Mouse (Mus musculus): ENCODE data around the gene Gm14851. TPM values are rescaled to one million over a fixed set of nuclear protein-coding genes. Genes with fewer than 3 reads are reported as not detected.
"Not testable (repeated sequence)": the region's sequence is repeated elsewhere in the genome, so short reads cannot be mapped to it uniquely, and the experiment has no call there.

The Gm14851 gene
- total RNA-seq (2021) = not detected

DNA sequence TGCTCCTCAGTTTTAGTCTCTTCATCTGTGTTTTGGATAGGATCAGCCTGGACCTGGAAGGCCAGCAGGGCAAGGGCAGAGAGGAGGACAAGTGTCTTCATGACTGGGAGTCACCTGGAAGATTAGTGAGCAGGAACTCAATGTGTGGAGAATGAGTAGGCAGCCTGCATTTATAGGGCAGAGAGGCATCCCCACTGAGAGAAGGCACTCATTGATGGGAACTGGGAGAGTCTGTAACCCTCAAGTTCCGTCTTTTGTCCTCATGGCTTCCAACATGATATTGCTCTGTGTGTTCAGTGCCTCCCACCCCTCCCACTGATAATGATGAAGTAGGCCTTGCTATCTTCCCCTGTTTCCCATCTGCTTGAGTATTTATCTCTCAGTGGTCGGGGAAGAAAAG lies at the start of gene Gm14851:
Gene Gm14851 (minus strand): TSS at position 101 of the 400 bp plus-strand sequence.
- DNase-seq (ENCODE audit: extremely low spot score in 1 of 2, low spot score in 1 of 2) = not testable (repeated sequence)

DNA sequence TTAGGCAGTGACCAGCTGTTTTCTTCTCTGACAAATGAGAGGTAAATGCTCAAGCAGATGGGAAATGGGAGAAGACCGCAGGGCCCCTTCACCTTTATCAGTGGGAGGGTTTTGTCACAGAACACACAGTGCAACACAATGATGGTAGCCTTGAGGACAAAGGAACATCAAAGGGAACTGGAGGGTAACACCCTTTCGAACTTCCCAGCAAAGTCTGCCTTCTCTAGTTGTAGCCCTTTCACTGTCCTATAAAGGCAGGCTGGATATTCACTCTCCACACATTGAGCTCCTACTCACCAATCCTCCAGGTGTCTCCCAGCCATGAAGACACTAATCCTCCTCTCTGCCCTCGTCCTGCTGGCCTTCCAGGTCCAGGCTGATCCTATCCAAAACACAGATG lies 38.5 kb upstream of the Gm14851 start, which contains the start of gene Defa30:
Gene Defa30 (plus strand): TSS at position 301 of the 400 bp plus-strand sequence.
- DNase-seq (ENCODE audit: extremely low spot score in 1 of 2, low spot score in 1 of 2) = not testable (repeated sequence)

DNA sequence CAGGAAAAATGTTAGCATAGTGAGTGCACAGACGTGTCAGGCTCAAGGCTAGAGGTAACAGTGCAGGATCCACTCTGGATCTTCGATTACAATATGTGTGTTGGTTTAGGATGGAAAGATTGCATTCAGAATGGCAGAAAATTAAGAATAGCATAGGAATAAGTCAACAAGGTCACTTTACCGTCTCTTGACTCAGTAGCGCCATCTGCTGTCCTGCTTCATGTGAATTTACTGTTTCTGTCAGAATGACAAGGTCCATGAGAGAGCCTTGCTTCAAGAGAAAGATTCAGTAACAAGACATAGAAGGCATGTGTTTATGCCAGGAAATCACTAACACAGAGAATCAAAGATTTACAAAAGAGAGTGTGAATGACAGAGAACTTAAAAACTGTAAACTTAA lies 2.7 kb downstream of the Gm14851 start:
- DNase-seq (ENCODE audit: extremely low spot score in 1 of 2, low spot score in 1 of 2) = no peak

DNA sequence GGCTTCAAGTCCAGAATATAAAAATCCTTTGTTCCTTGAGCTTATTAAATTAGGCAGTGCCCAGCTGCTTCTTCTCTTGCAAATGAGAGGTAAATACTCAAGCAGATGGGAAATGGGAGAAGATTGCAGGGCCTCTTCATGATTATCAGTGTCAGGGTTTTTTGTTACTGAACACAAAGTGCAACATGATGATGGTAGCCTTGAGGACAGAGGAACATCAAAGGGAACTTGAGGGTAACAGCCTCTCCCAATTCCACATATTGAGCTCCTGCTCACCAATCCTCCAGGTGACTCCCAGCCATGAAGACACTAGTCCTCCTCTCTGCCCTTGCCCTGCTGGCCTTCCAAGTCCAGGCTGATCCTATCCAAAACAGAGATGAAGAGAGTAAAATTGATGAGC lies 11.7 kb downstream of the Gm14851 start, which contains the start of gene Defa25:
Gene Defa25 (plus strand): TSS at position 301 of the 400 bp plus-strand sequence.
- not testable (repeated sequence) for DNase-seq (ENCODE audit: extremely low spot score in 1 of 2, low spot score in 1 of 2)

DNA sequence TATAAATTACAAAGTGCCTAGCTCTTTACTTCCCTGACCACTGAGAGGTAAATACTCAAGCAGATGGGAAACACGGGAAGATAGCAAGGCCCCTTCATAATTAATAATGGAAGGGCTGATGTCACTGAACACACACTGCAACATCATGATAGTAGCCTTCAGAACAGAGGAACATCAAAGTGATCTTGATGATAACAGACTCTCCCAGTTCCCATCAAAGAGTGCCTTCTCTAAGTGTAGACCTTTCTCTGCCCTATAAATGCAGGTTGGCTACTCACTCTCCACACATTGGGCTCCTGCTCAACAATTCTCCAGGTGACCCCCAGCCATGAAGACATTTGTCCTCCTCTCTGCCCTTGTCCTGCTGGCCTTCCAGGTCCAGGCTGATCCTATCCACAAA lies 31.1 kb downstream of the Gm14851 start, which contains the start of gene Defa35:
Gene Defa35 (plus strand): TSS at position 301 of the 400 bp plus-strand sequence.
- DNase-seq (ENCODE audit: extremely low spot score in 1 of 2, low spot score in 1 of 2) = not testable (repeated sequence)

DNA sequence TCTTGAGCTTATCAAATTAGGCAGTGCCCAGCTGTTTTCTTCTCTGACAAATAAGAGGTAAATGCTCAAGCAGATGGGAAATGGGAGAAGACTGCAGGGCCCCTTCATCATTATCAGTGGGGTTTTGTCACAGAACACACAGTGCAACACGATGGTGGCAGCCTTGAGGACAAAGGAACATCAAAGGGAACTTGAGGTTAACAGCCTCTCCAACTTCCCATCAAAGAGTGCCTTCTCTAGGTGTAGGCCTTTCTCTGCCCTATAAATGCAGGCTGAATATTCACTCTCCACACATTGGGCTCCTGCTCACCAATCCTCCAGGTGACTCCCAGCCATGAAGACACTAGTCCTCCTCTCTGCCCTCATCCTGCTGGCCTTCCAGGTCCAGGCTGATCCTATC lies 41.1 kb downstream of the Gm14851 start, which contains the start of gene Defa23:
Gene Defa23 (plus strand): TSS at position 301 of the 400 bp plus-strand sequence.
- DNase-seq (ENCODE audit: extremely low spot score in 1 of 2, low spot score in 1 of 2) = not testable (repeated sequence)

Other genes with a start within 250 kb of the Gm14851 start
- not detected for gene Defb33, start 203.4 kb downstream of the Gm14851 start, total RNA-seq (2021)
- gene Gm15056, start 193.4 kb downstream of the Gm14851 start, total RNA-seq (2021) = not detected
- gene Gm6040, start 174.0 kb downstream of the Gm14851 start, total RNA-seq (2021) = not detected
- not detected for gene AY761185, start 151.3 kb downstream of the Gm14851 start, total RNA-seq (2021)
- not detected for gene Defa21, start 70.5 kb downstream of the Gm14851 start, total RNA-seq (2021)
- not detected for gene Defa23, start 41.0 kb downstream of the Gm14851 start, total RNA-seq (2021)
- not detected for gene Defa35, start 31.0 kb downstream of the Gm14851 start, total RNA-seq (2021)
- not detected for gene Defa25, start 11.6 kb downstream of the Gm14851 start, total RNA-seq (2021)
- gene Defa30, start 38.6 kb upstream of the Gm14851 start, total RNA-seq (2021) = not detected
- gene Defa22, start 66.2 kb upstream of the Gm14851 start, total RNA-seq (2021) = not detected
- gene Defa31, start 95.6 kb upstream of the Gm14851 start, total RNA-seq (2021) = not detected
- gene Gm15293, start 105.5 kb upstream of the Gm14851 start, total RNA-seq (2021) = not detected
- gene Gm15292, start 153.7 kb upstream of the Gm14851 start, total RNA-seq (2021) = not detected
- gene Defa27, start 219.5 kb upstream of the Gm14851 start, total RNA-seq (2021) = not detected
- not detected for gene Defa29, start 231.0 kb upstream of the Gm14851 start, total RNA-seq (2021)

Measured in layer of hippocampus, postnatal 25 days (tissue).